Mouse (Mus musculus): ENCODE results near the gene Ntn3.

GRCm38 (mm10) chr17:24201092-24201491 is 8.2 kb downstream of the Ntn3 start:
- no peak for TF ChIP-seq POLR2A (IDR thresholded peaks at IDR 0.05; ENCODE audit: insufficient read depth, low read depth, low read length)
- no peak for TF ChIP-seq EP300 (IDR thresholded peaks at IDR 0.05; ENCODE audit: insufficient read depth, low read depth, low read length)
